Mouse (Mus musculus) adrenal gland, postnatal 36 days (tissue): Measurements from ENCODE around the gene Efna2. TPM values are rescaled to one million over a fixed set of nuclear protein-coding genes. Genes with fewer than 3 reads are reported as not detected.

Experiments
- DNase-seq, 2 experiments: peaks; one replicate each; pipeline ENCODE4 v3.0.0; 2021; ENCODE audit warnings: mixed read lengths in 1 of 2
- total RNA-seq, 2 experiments: library from RNA; stranded (reverse); gene quantifications; 2 replicates each; pipeline ENCODE4 v1.2.3; 2021

Efna2 gene
- total RNA-seq, 2 experiments from 2014 or later, result 2.4 to 3.2 TPM

DNA sequence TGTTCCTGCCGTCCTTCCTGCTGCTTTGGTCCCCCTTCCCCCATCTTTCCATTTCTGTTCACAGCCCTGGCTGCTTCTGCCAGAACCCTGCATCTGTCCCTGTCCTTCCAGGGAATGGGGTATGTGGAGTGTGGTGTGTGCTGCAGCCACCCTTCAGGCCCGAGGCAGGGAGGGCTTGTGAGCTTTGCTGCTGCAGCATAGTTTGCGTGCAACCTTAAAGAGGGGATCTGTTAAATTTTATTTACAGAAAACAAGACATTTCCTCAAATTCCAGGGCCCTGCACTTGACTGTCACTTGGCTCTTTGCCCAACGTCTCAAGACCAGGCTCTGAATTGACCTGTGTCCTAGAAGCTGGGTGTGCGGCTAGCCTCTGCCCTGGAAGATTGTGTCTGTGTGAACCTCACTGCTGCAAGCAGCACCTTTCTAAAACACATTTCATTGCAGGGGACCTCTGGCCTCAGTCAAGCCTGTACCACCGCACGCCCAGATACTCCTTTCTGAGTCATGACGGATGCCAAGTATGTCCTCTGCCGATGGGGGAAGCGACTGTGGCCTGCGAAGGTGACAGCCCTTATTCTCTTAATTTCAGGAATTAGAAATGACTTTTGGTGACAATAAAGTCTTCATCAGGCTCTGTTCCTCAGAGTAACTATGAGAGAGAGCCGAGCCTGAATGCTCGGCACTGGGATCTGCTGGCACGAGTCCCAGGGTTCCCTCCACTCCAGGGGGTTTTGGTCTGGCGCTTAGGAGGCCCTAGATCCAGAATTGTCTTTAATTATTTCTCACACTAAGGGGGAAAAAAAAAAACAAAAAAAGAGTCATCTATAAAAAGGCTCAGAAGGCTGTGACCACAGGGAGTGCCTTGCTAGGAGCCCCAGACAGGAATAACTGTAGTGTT lies 48.8 kb downstream of the Efna2 start:
- peak in 1 of 2 experiments; percentile 22 for DNase-seq

DNA sequence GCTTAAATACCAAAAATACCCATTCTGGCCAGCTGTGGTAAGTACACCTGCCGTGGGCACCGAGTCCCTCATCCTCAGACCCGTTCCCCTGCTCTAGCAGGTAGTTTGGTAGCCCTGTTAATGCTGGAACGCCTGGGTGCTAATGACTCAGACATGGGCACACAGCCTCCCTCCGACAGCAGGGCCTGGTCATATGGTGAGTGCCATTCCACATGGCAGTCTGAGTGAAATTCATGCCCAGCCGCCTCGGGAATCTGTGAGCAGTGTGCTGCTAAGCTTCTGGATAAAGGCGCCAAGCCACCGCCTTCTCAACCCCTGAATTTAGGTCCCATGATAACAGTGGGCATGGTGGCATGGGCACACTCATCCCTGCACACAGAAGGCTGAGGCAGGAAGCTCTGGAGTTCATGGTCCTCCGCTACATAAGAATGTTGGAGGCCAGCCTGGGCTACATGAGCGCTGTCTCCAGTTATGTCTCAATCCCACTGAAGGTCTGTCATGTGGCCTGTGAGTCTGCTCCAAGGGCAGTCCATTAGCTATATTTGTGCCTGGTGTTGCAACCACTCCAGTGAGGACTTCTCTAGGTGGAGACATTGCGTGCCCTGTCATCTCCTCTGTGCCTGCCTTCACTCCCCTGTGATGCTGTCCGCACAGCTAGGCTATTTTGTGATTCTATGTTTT lies 57.0 kb downstream of the Efna2 start:
- no peak for DNase-seq

DNA sequence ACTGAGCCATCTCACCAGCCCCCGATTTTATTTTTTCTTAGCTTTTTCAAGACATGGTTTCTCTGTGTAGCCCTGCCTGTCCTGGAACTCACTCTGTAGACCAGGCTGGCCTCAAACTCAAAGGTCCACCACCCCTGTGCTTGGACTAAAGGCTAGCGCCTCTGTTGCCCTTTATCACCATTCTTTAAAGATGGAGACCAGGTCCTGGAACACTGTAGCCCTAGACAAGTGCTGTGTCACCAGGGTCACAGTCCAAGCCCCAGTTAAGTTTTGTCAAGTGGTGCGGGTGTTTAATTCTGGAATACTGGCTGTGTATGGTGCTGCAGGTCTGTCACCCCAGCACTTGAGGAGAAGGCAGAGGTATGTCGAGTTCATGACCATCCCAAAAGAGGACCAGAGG lies 57.7 kb downstream of the Efna2 start:
- no peak for DNase-seq

DNA sequence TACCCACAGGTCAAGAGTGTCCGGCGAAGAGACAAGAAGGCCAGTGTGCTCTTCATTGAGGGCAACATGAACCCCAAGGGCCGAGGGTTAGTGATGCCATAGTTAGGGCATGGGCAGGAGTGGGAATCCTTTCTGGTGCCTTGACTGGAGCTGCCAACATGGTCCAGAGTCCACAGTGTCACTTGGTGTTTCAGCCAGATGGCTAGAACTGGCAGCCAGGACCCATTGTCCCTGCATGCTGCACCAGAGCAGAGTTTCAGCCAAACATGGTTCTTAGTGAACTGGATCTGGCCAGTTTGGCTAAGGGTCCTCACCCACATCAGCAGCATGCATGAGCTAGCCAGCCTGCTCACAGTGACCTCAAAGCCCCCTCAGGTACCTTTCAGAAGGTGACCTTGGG lies 59.0 kb downstream of the Efna2 start:
- DNase-seq, result no peak

Other genes with a start within 250 kb of the Efna2 start
- gene Wdr18, start 219.3 kb upstream of the Efna2 start, total RNA-seq, result 10 to 100 TPM; 37.8 to 48.9 TPM
- gene Grin3b, start 208.8 kb upstream of the Efna2 start, total RNA-seq, result not detected
- 100 to 1,000 TPM; 144 to 146 TPM for gene Tmem259, start 195.2 kb upstream of the Efna2 start, total RNA-seq
- gene Cnn2, start 190.9 kb upstream of the Efna2 start, total RNA-seq, result 10 to 100 TPM; 30.2 to 42.9 TPM
- gene Abca7, start 183.0 kb upstream of the Efna2 start, total RNA-seq, result 10 to 100 TPM; 20.2 to 20.3 TPM
- 1 to 10 TPM; 4.5 to 5.4 TPM for gene Arhgap45, start 162.8 kb upstream of the Efna2 start, total RNA-seq
- gene Polr2e, start 139.7 kb upstream of the Efna2 start, total RNA-seq, result 100 to 1,000 TPM in 1 of 2 experiments, 10 to 100 TPM in 1; 92.8 to 108 TPM
- 1,000 to 10,000 TPM; 1,198 to 1,301 TPM for gene Gpx4, start 132.3 kb upstream of the Efna2 start, total RNA-seq
- 10 to 100 TPM; 49.3 to 51.3 TPM for gene Sbno2, start 73.9 kb upstream of the Efna2 start, total RNA-seq
- 100 to 1,000 TPM; 146 to 149 TPM for gene Stk11, start 63.7 kb upstream of the Efna2 start, total RNA-seq
- gene Atp5d, start 40.9 kb upstream of the Efna2 start, total RNA-seq, result 100 to 1,000 TPM; 561 to 735 TPM
- gene Cbarp, start 38.6 kb upstream of the Efna2 start, total RNA-seq, result 100 to 1,000 TPM in 1 of 2 experiments, 10 to 100 TPM in 1; 57.5 to 205 TPM
- 100 to 1,000 TPM; 104 to 188 TPM for gene Midn, start 31.2 kb upstream of the Efna2 start, total RNA-seq
- 100 to 1,000 TPM in 1 of 2 experiments, 10 to 100 TPM in 1; 35.0 to 104 TPM for gene Cirbp, start 13.5 kb upstream of the Efna2 start, total RNA-seq
- 10 to 100 TPM; 16.8 to 19.1 TPM for gene 1600002K03Rik, start 6.5 kb upstream of the Efna2 start, total RNA-seq
- 10 to 100 TPM; 20.4 to 21.2 TPM for gene Mum1, start 47.0 kb downstream of the Efna2 start, total RNA-seq
- 100 to 1,000 TPM; 266 to 279 TPM for gene Ndufs7, start 69.6 kb downstream of the Efna2 start, total RNA-seq
- 100 to 1,000 TPM; 195 to 311 TPM for gene Gamt, start 81.5 kb downstream of the Efna2 start, total RNA-seq
- gene Dazap1, start 82.0 kb downstream of the Efna2 start, total RNA-seq, result 10 to 100 TPM; 82.1 to 90.4 TPM
- 1,000 to 10,000 TPM; 1,173 to 1,236 TPM for gene Rps15, start 113.0 kb downstream of the Efna2 start, total RNA-seq
- gene Apc2, start 116.5 kb downstream of the Efna2 start, total RNA-seq, result 1 to 10 TPM in 1 of 2 experiments, under 1 TPM in 1; 0.70 to 1.5 TPM
- 10 to 100 TPM; 24.6 to 32.0 TPM for gene 2310011J03Rik, start 141.1 kb downstream of the Efna2 start, total RNA-seq
- 1 to 10 TPM; 2.2 to 3.3 TPM for gene Pcsk4, start 150.0 kb downstream of the Efna2 start, total RNA-seq
- 10 to 100 TPM; 11.0 to 13.7 TPM for gene Reep6, start 150.5 kb downstream of the Efna2 start, total RNA-seq
- gene Adamtsl5, start 168.9 kb downstream of the Efna2 start, total RNA-seq, result 1 to 10 TPM; 7.3 to 7.7 TPM
- gene Plk5, start 177.0 kb downstream of the Efna2 start, total RNA-seq, result under 1 TPM in 1 of 2 experiments, not detected in 1; 0.26 TPM
- gene Mex3d, start 208.2 kb downstream of the Efna2 start, total RNA-seq, result 10 to 100 TPM; 22.4 to 29.9 TPM
- 100 to 1,000 TPM; 140 to 148 TPM for gene Mbd3, start 220.1 kb downstream of the Efna2 start, total RNA-seq
- gene Uqcr11, start 227.3 kb downstream of the Efna2 start, total RNA-seq, result 100 to 1,000 TPM; 876 to 886 TPM